Mouse (Mus musculus) neural tube, embryonic 15.5 days (tissue): ENCODE data around the gene Olfr954. TPM values are rescaled to one million over a fixed set of nuclear protein-coding genes. Genes with fewer than 3 reads are reported as not detected.
A peak's percentile ranks its signal among the peaks of the same experiment; 100 is the strongest.

Experiments
- ATAC-seq: fragments of 200-750 bp; cut with Nextera tagmentation; 2 replicates; pipeline ENCODE4 v1.8.0; 2017; ENCODE audit warnings: mild to moderate bottlenecking, moderate TSS enrichment, moderate library complexity; ENCODE audit not compliant: low FRiP score
- H3K27ac ChIP-seq: fragments of 300-500 bp; sonication (generic); replicated peaks from 2 replicates; pipeline ENCODE4 v1.5.1; 2015; ENCODE audit warnings: mild to moderate bottlenecking, inconsistent platforms
- H3K27me3 ChIP-seq: fragments of 300-500 bp; sonication (generic); replicated peaks from 2 replicates; pipeline ENCODE4 v1.6.1; 2015; ENCODE audit warnings: inconsistent platforms
- H3K36me3 ChIP-seq: fragments of 300-500 bp; sonication (generic); 2 replicates; pipeline ENCODE4 v1.6.1; 2015; ENCODE audit warnings: inconsistent platforms
- H3K4me1 ChIP-seq: fragments of 300-500 bp; sonication (generic); 2 replicates; pipeline ENCODE4 v1.6.1; 2015; ENCODE audit warnings: inconsistent platforms
- H3K4me2 ChIP-seq: fragments of 300-500 bp; sonication (generic); 2 replicates; pipeline ENCODE4 v1.6.1; 2015; ENCODE audit warnings: inconsistent platforms, mild to moderate bottlenecking, moderate library complexity
- H3K4me3 ChIP-seq: fragments of 300-500 bp; sonication (generic); replicated peaks from 2 replicates; pipeline ENCODE4 v1.5.1; 2015; ENCODE audit warnings: mild to moderate bottlenecking, inconsistent platforms
- H3K9ac ChIP-seq: fragments of 300-500 bp; sonication (generic); replicated peaks from 2 replicates; pipeline ENCODE4 v1.6.1; 2015; ENCODE audit warnings: mild to moderate bottlenecking, inconsistent platforms
- H3K9me3 ChIP-seq: fragments of 300-500 bp; sonication (generic); replicated peaks from 2 replicates; pipeline ENCODE4 v1.6.1; 2016; ENCODE audit warnings: inconsistent platforms
- WGBS: fragments of 180-500 bp; shearing (Covaris S2); methylation state at CpG from one replicate; pipeline ENCODE4 v1.1.7; 2015; ENCODE audit warnings: mixed read lengths; 5-methylcytosine and 5-hydroxymethylcytosine counted together
- polyA plus RNA-seq: library from polyadenylated mRNA; unstranded; fragments of >200 nt; fragmentation: Nextera tagmentation; extraction: Ambion mirVana; gene quantifications from 2 replicates; pipeline ENCODE4 v1.2.1, GENCODE M21; 2015

Olfr954 gene
- not detected in 2 replicates for polyA plus RNA-seq

GRCm38 (mm10) chr9:39456401-39456800 is at the start of gene Olfr954:
TSS of gene Olfr954 (plus strand) at chr9:39456701.
- WGBS: 90% methylated on average over 6 of the region's 6 CpGs
- no peaks in the 10 kb centered on the region for H3K36me3 ChIP-seq
- no peaks in the 10 kb centered on the region for H3K27me3 ChIP-seq
- no peak within 1 kb of the TSS for H3K9ac ChIP-seq
- H3K9me3 ChIP-seq: no peaks in the 10 kb centered on the region
- H3K4me2 ChIP-seq: no peak within 1 kb of the TSS
- no peak within 1 kb of the TSS for H3K4me3 ChIP-seq
- H3K4me1 ChIP-seq: no peaks in the 10 kb centered on the region
- ATAC-seq: no peak
- H3K27ac ChIP-seq: no peak within 1 kb of the TSS

- Histone ChIP-seq H3K27me3 (no peaks in the 10 kb centered on the region), H3K9ac (no peak within 1 kb of the TSS), H3K27ac (no peak within 1 kb of the TSS), H3K4me2 (no peak within 1 kb of the TSS), H3K4me3 (no peak within 1 kb of the TSS), H3K9me3 (no peaks in the 10 kb centered on the region), H3K4me1 (no peaks in the 10 kb centered on the region), H3K36me3 (no peaks in the 10 kb centered on the region)
- no peak for ATAC-seq
Measured at GRCm38 (mm10) chr9:39427048-39427447, 29.5 kb upstream of the Olfr954 start, which contains the start of gene Olfr952. TSS of gene Olfr952 (minus strand) at chr9:39427148.

- no peaks in the 10 kb centered on the region for H3K9me3 ChIP-seq
- no peak within 1 kb of the TSS for H3K27ac ChIP-seq
- H3K4me1 ChIP-seq: no peaks in the 10 kb centered on the region
- no peak for ATAC-seq
- H3K4me2 ChIP-seq: no peak within 1 kb of the TSS
- H3K36me3 ChIP-seq: no peaks in the 10 kb centered on the region
- H3K27me3 ChIP-seq: no peaks in the 10 kb centered on the region
- H3K9ac ChIP-seq: no peak within 1 kb of the TSS
- no peak within 1 kb of the TSS for H3K4me3 ChIP-seq
- WGBS: 54% methylated on average over 1 of the region's 1 CpGs
Measured at GRCm38 (mm10) chr9:39471844-39472243, 15.3 kb downstream of the Olfr954 start, which contains the start of gene Olfr955. TSS of gene Olfr955 (minus strand) at chr9:39471944.

DNA sequence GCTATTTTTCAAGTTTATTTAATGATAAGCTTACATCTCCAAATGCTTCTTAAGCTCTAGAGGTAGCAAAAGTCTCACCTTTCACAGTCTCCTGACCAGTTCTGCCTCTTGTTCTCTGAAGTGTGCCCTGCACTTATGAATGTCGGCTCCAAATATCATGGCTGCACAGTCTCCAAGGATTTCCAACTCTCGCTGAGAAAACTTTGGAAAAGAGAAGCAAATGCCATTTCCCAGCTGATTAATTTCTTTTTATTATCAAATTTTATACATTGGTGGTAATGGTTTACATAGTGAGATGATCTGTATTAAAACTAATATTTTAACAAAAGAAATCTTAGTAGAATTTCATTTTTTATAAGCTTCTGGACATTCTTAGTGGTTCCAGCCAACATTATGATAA is 37.4 kb downstream of the Olfr954 start, which contains the start of gene Olfr44:
Gene Olfr44 (minus strand): TSS at position 101 of the 400 bp plus-strand sequence.
- Histone ChIP-seq H3K27ac (no peak within 1 kb of the TSS), H3K9me3 (no peaks in the 10 kb centered on the region), H3K9ac (no peak within 1 kb of the TSS), H3K4me1 (no peaks in the 10 kb centered on the region), H3K4me3 (no peak within 1 kb of the TSS), H3K36me3 (no peaks in the 10 kb centered on the region), H3K4me2 (no peak within 1 kb of the TSS), H3K27me3 (no peaks in the 10 kb centered on the region)
- no peak for ATAC-seq
- whole genome bisulfite sequencing: 95% methylated on average over 2 of the region's 2 CpGs

GRCm38 (mm10) chr9:39508998-39509397 is 52.5 kb downstream of the Olfr954 start:
- H3K4me3 ChIP-seq: no peak overlapping the region
- H3K4me2 ChIP-seq: no peak overlapping the region
- H3K27me3 ChIP-seq: no peaks in the 10 kb centered on the region
- WGBS: 9% methylated on average over 6 of the region's 6 CpGs
- H3K36me3 ChIP-seq: no peaks in the 10 kb centered on the region
- no peaks in the 10 kb centered on the region for H3K4me1 ChIP-seq
- ATAC-seq: peak; percentile 85; the same call in 1 of the 2 replicates
- H3K9me3 ChIP-seq: no peaks in the 10 kb centered on the region
- H3K27ac ChIP-seq: no peak overlapping the region
- H3K9ac ChIP-seq: no peak overlapping the region

GRCm38 (mm10) chr9:39509412-39509811 is 52.9 kb downstream of the Olfr954 start:
- 0 out of 2 replicates have a peak, but pooled peaks have one; percentile 57 for ATAC-seq
- Histone ChIP-seq H3K36me3 (no peaks in the 10 kb centered on the region), H3K9me3 (no peaks in the 10 kb centered on the region), H3K27ac (no peak overlapping the region), H3K4me3 (no peak overlapping the region), H3K27me3 (no peaks in the 10 kb centered on the region), H3K9ac (no peak overlapping the region), H3K4me2 (no peak overlapping the region), H3K4me1 (no peaks in the 10 kb centered on the region)
- 82% methylated on average over 9 of the region's 9 CpGs for WGBS

Other genes with a start within 250 kb of the Olfr954 start
- gene Olfr1537, start 206.7 kb upstream of the Olfr954 start, polyA plus RNA-seq: not detected in 2 replicates
- gene Olfr945, start 179.9 kb upstream of the Olfr954 start, polyA plus RNA-seq: not detected in 2 replicates
- gene Olfr948, start 130.7 kb upstream of the Olfr954 start, polyA plus RNA-seq: not detected in 2 replicates
- not detected in 2 replicates for gene Olfr951, start 69.3 kb upstream of the Olfr954 start, polyA plus RNA-seq
- gene Olfr952, start 29.6 kb upstream of the Olfr954 start, polyA plus RNA-seq: not detected in 2 replicates
- gene Olfr955, start 15.2 kb downstream of the Olfr954 start, polyA plus RNA-seq: not detected in 2 replicates
- not detected in 2 replicates for gene Olfr44, start 37.3 kb downstream of the Olfr954 start, polyA plus RNA-seq
- gene Olfr957, start 59.1 kb downstream of the Olfr954 start, polyA plus RNA-seq: not detected in 2 replicates
- gene Olfr958, start 97.4 kb downstream of the Olfr954 start, polyA plus RNA-seq: not detected in 2 replicates
- 0.05 TPM in 1 of 2 replicates, not detected in the other for gene Olfr959, start 118.9 kb downstream of the Olfr954 start, polyA plus RNA-seq
- 169 and 187 TPM in 2 replicates for gene AW551984, start 147.7 kb downstream of the Olfr954 start, polyA plus RNA-seq
- gene Olfr148, start 154.0 kb downstream of the Olfr954 start, polyA plus RNA-seq: not detected in 2 replicates
- not detected in 2 replicates for gene Olfr960, start 164.7 kb downstream of the Olfr954 start, polyA plus RNA-seq
- gene Olfr961, start 188.4 kb downstream of the Olfr954 start, polyA plus RNA-seq: not detected in 2 replicates
- not detected in 2 replicates for gene Olfr963, start 210.5 kb downstream of the Olfr954 start, polyA plus RNA-seq